Mouse (Mus musculus): ENCODE data around the gene Commd8. TPM values are rescaled to one million over a fixed set of nuclear protein-coding genes. Genes with fewer than 3 reads are reported as not detected.

Commd8 gene
- total RNA-seq, 1 experiment, result 52.2 TPM

DNA sequence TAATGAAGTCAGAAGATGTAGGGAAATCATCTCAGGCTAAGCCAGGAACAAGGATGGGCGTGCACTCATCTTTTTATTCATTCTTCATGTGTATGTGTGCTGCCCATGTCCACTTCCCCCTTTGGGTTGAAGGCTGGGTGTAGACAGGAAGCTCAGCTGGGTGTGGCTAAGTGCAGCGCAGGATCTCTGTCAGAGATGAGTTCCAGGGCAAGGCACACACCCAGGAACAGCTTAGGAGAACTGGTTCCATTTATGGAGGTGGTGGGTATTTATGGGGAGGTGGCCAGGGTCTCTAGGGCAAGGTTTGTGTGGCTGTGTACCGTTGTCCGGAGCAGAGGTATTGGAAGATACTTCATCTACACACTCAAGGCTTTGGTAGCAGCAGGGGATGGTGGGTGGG, 14.8 kb upstream of the Commd8 start:
- DNase-seq (ENCODE audit: low read depth, low spot score), result no peak
- Histone ChIP-seq H3K4me3 (ENCODE audit: insufficient read depth in 1 of 2, low read depth in 1 of 2, low read length in 2 of 2, poor library complexity in 1 of 2, severe bottlenecking in 1 of 2) (no peak overlapping the region), H3K27ac (ENCODE audit: insufficient read depth, low read depth, low read length, poor library complexity, severe bottlenecking) (no peak overlapping the region), H3K4me1 (ENCODE audit: control insufficient read depth in 2 of 2, insufficient read depth in 2 of 2, low read length in 2 of 2, poor library complexity in 1 of 2) (peaks cover 0 to 8% of the 10 kb centered on the region in 2 experiments; a peak in 1 of 4 replicates), H3K36me3 (ENCODE audit: control insufficient read depth, insufficient read depth, low read length, poor library complexity, severe bottlenecking) (no peaks in the 10 kb centered on the region), H3K9me3 (ENCODE audit: control insufficient read depth, insufficient read depth, low read depth, low read length) (no peaks in the 10 kb centered on the region), H3K9ac (ENCODE audit: insufficient read depth, low read depth, low read length, poor library complexity, severe bottlenecking) (no peak overlapping the region)
- TF ChIP-seq HCFC1 (IDR thresholded peaks at IDR 0.05; ENCODE audit: borderline replicate concordance, insufficient read depth, low read length) (no peak), CHD2 (IDR thresholded peaks at IDR 0.05; ENCODE audit: low read depth, low read length) (no peak), ZC3H11A (IDR thresholded peaks at IDR 0.05; ENCODE audit: borderline replicate concordance, low read depth, low read length) (no peak), ZNF384 (IDR thresholded peaks at IDR 0.05; ENCODE audit: low read depth, low read length) (no peak), MAFK (IDR thresholded peaks at IDR 0.05; ENCODE audit: insufficient read depth, low read depth, low read length) (no peak)
- in situ Hi-C loops (cut with MboI; ENCODE audit: low sequenced_read_pairs in 2 of 2, unreplicated experiment in 2 of 2), result no loop called here

DNA sequence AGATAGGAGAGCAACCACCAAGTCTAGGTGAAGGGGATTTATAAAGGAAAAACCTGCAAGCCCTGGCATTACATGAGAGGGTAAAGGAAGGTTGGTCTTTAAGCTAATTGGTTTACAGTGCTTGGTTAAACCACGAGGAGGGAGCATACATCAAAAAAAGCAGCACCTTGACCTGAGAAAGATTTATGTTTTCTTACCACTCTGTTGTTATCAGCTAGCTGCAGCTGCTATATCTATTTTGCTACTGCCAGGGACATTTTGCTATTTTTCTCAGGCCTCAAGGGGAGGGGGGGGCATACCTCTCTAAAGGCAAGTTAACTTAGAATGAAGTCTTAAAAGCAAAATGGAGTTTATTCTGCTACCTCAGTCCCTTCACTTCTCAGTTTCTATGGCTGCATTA, 13.2 kb upstream of the Commd8 start:
- Histone ChIP-seq H3K27ac (ENCODE audit: insufficient read depth, low read depth, low read length, poor library complexity, severe bottlenecking) (no peak overlapping the region), H3K36me3 (ENCODE audit: control insufficient read depth, insufficient read depth, low read length, poor library complexity, severe bottlenecking) (no peaks in the 10 kb centered on the region), H3K4me3 (ENCODE audit: insufficient read depth in 1 of 2, low read depth in 1 of 2, low read length in 2 of 2, poor library complexity in 1 of 2, severe bottlenecking in 1 of 2) (no peak overlapping the region), H3K9ac (ENCODE audit: insufficient read depth, low read depth, low read length, poor library complexity, severe bottlenecking) (no peak overlapping the region), H3K4me1 (ENCODE audit: control insufficient read depth in 2 of 2, insufficient read depth in 2 of 2, low read length in 2 of 2, poor library complexity in 1 of 2) (peaks cover 0 to 12% of the 10 kb centered on the region in 2 experiments; a peak in 1 of 4 replicates), H3K9me3 (ENCODE audit: control insufficient read depth, insufficient read depth, low read depth, low read length) (no peaks in the 10 kb centered on the region)
- in situ Hi-C loops (cut with MboI; ENCODE audit: low sequenced_read_pairs in 2 of 2, unreplicated experiment in 2 of 2), result no loop called here
- TF ChIP-seq HCFC1 (IDR thresholded peaks at IDR 0.05; ENCODE audit: borderline replicate concordance, insufficient read depth, low read length) (no peak), ZNF384 (IDR thresholded peaks at IDR 0.05; ENCODE audit: low read depth, low read length) (no peak), ZC3H11A (IDR thresholded peaks at IDR 0.05; ENCODE audit: borderline replicate concordance, low read depth, low read length) (no peak), CHD2 (IDR thresholded peaks at IDR 0.05; ENCODE audit: low read depth, low read length) (no peak), MAFK (IDR thresholded peaks at IDR 0.05; ENCODE audit: insufficient read depth, low read depth, low read length) (no peak)
- no peak for DNase-seq (ENCODE audit: low read depth, low spot score)

DNA sequence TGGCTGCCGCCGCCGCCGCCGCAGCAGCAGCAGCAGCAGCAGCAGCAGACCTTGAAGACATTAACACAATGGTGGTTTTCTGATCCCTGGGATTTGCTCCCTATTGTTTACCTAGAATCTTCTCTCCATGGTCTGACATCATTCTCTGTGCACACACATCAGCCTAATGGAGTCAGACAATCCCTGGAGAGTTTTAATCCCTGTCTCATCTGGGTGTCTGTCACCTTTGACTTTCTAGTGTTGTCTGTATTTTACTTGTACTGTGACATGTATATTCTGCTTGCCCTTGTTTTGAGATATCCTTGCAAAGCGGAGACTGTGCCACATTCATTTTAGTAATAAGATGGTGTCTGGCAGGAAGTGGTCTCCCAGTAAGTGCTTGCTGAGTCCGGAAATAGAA, 7.5 kb upstream of the Commd8 start:
- no peak for DNase-seq (ENCODE audit: low read depth, low spot score)
- in situ Hi-C loops (cut with MboI; ENCODE audit: low sequenced_read_pairs in 2 of 2, unreplicated experiment in 2 of 2), result loop anchor here in 1 of 2 experiments (10.0 kb wide), 1 partner anchor 89 kb away; no protein-coding TSS in a partner anchor
- H3K27ac ChIP-seq (ENCODE audit: insufficient read depth, low read depth, low read length, poor library complexity, severe bottlenecking), result no peak overlapping the region
- H3K9me3 ChIP-seq (ENCODE audit: control insufficient read depth, insufficient read depth, low read depth, low read length), result no peaks in the 10 kb centered on the region
- no peaks in the 10 kb centered on the region for H3K36me3 ChIP-seq (ENCODE audit: control insufficient read depth, insufficient read depth, low read length, poor library complexity, severe bottlenecking)
- H3K4me1 ChIP-seq (ENCODE audit: control insufficient read depth in 2 of 2, insufficient read depth in 2 of 2, low read length in 2 of 2, poor library complexity in 1 of 2), result peaks cover 0 to 4% of the 10 kb centered on the region in 2 experiments; a peak in 1 of 4 replicates
- H3K9ac ChIP-seq (ENCODE audit: insufficient read depth, low read depth, low read length, poor library complexity, severe bottlenecking), result no peak overlapping the region
- no peak for TF ChIP-seq CHD2 (IDR thresholded peaks at IDR 0.05; ENCODE audit: low read depth, low read length)
- no peak for TF ChIP-seq ZNF384 (IDR thresholded peaks at IDR 0.05; ENCODE audit: low read depth, low read length)
- no peak for TF ChIP-seq MAFK (IDR thresholded peaks at IDR 0.05; ENCODE audit: insufficient read depth, low read depth, low read length)
- TF ChIP-seq ZC3H11A (IDR thresholded peaks at IDR 0.05; ENCODE audit: borderline replicate concordance, low read depth, low read length), result no peak
- no peak for TF ChIP-seq HCFC1 (IDR thresholded peaks at IDR 0.05; ENCODE audit: borderline replicate concordance, insufficient read depth, low read length)
- no peak overlapping the region for H3K4me3 ChIP-seq (ENCODE audit: insufficient read depth in 1 of 2, low read depth in 1 of 2, low read length in 2 of 2, poor library complexity in 1 of 2, severe bottlenecking in 1 of 2)

DNA sequence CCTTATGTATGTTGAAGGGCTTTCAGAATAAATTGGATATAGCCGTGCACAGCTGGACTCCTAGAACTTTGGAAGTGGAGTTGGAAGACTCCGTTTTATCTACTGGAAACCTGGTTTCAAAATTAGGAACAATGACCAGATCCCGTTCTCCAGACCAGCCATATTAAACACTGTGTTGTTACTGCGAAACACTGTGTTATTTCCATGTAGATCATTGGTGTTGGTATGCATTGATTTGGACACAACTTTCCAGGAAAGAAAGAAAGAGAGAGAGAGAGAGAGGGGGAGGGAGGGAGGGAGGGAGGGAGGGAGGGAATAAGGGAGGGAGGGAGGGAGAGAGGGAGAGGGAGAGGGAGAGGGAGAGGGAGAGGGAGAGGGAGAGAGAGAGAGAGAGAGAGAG, 7.1 kb upstream of the Commd8 start:
- in situ Hi-C loops (cut with MboI; ENCODE audit: low sequenced_read_pairs in 2 of 2, unreplicated experiment in 2 of 2), result loop anchor here in 1 of 2 experiments (10.0 kb wide), 1 partner anchor 90 kb away; no protein-coding TSS in a partner anchor
- TF ChIP-seq CHD2 (IDR thresholded peaks at IDR 0.05; ENCODE audit: low read depth, low read length) (no peak), HCFC1 (IDR thresholded peaks at IDR 0.05; ENCODE audit: borderline replicate concordance, insufficient read depth, low read length) (no peak)
- H3K4me1 ChIP-seq (ENCODE audit: control insufficient read depth in 2 of 2, insufficient read depth in 2 of 2, low read length in 2 of 2, poor library complexity in 1 of 2), result peaks cover 0 to 4% of the 10 kb centered on the region in 2 experiments; a peak in 1 of 4 replicates
- no peaks in the 10 kb centered on the region for H3K9me3 ChIP-seq (ENCODE audit: control insufficient read depth, insufficient read depth, low read depth, low read length)
- DNase-seq (ENCODE audit: low read depth, low spot score), result no peak
- H3K27ac ChIP-seq (ENCODE audit: insufficient read depth, low read depth, low read length, poor library complexity, severe bottlenecking), result no peak overlapping the region
- no peak overlapping the region for H3K4me3 ChIP-seq (ENCODE audit: insufficient read depth in 1 of 2, low read depth in 1 of 2, low read length in 2 of 2, poor library complexity in 1 of 2, severe bottlenecking in 1 of 2)
- no peak overlapping the region for H3K9ac ChIP-seq (ENCODE audit: insufficient read depth, low read depth, low read length, poor library complexity, severe bottlenecking)
- H3K36me3 ChIP-seq (ENCODE audit: control insufficient read depth, insufficient read depth, low read length, poor library complexity, severe bottlenecking), result no peaks in the 10 kb centered on the region

DNA sequence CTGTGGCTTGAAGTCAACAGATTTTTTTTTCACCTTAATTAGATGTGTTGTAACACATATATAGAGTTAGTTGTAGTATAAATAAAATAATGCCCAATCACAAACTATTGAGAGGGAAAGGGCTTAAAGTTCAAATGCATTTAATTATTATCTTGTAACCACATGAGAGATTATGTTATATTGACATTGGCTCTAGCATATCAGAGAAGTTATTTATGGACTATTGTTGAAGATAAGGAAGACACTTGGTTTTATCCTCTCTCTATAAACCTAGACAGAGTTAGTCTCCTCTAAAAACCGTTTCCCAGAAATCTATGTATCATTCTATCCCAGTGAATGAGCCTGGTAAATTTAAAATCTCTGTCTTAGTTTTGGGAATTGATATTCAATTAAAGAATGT, 5.5 kb upstream of the Commd8 start:
- no peak overlapping the region for H3K27ac ChIP-seq (ENCODE audit: insufficient read depth, low read depth, low read length, poor library complexity, severe bottlenecking)
- H3K4me1 ChIP-seq (ENCODE audit: control insufficient read depth in 2 of 2, insufficient read depth in 2 of 2, low read length in 2 of 2, poor library complexity in 1 of 2), result peaks cover 0 to 4% of the 10 kb centered on the region in 2 experiments; a peak in 1 of 4 replicates
- no peak overlapping the region for H3K9ac ChIP-seq (ENCODE audit: insufficient read depth, low read depth, low read length, poor library complexity, severe bottlenecking)
- no peaks in the 10 kb centered on the region for H3K9me3 ChIP-seq (ENCODE audit: control insufficient read depth, insufficient read depth, low read depth, low read length)
- no peak overlapping the region for H3K4me3 ChIP-seq (ENCODE audit: insufficient read depth in 1 of 2, low read depth in 1 of 2, low read length in 2 of 2, poor library complexity in 1 of 2, severe bottlenecking in 1 of 2)
- H3K36me3 ChIP-seq (ENCODE audit: control insufficient read depth, insufficient read depth, low read length, poor library complexity, severe bottlenecking), result no peaks in the 10 kb centered on the region
- no peak for DNase-seq (ENCODE audit: low read depth, low spot score)
- in situ Hi-C loops (cut with MboI; ENCODE audit: low sequenced_read_pairs in 2 of 2, unreplicated experiment in 2 of 2), result loop anchor here in 1 of 2 experiments (10.0 kb wide), 1 partner anchor 91 kb away; no protein-coding TSS in a partner anchor
- TF ChIP-seq MAFK (IDR thresholded peaks at IDR 0.05; ENCODE audit: insufficient read depth, low read depth, low read length) (no peak), ZC3H11A (IDR thresholded peaks at IDR 0.05; ENCODE audit: borderline replicate concordance, low read depth, low read length) (no peak), ZNF384 (IDR thresholded peaks at IDR 0.05; ENCODE audit: low read depth, low read length) (no peak), HCFC1 (IDR thresholded peaks at IDR 0.05; ENCODE audit: borderline replicate concordance, insufficient read depth, low read length) (no peak), CHD2 (IDR thresholded peaks at IDR 0.05; ENCODE audit: low read depth, low read length) (no peak)

Measured in ES-E14 (cell line).